Mouse (Mus musculus) adrenal gland, adult (tissue): Measurements from ENCODE around the gene 4930438A08Rik.
"Not testable (repeated sequence)": the region's sequence is repeated elsewhere in the genome, so short reads cannot be mapped to it uniquely, and the experiment has no call there.

Experiments
- DNase-seq, 2 experiments: peaks; one replicate each; pipeline ENCODE4 v3.0.0; 2022 to 2023; ENCODE audit warnings: low spot score in 1 of 2; ENCODE audit not compliant: inconsistent age in 2 of 2

4930438A08Rik gene

DNA sequence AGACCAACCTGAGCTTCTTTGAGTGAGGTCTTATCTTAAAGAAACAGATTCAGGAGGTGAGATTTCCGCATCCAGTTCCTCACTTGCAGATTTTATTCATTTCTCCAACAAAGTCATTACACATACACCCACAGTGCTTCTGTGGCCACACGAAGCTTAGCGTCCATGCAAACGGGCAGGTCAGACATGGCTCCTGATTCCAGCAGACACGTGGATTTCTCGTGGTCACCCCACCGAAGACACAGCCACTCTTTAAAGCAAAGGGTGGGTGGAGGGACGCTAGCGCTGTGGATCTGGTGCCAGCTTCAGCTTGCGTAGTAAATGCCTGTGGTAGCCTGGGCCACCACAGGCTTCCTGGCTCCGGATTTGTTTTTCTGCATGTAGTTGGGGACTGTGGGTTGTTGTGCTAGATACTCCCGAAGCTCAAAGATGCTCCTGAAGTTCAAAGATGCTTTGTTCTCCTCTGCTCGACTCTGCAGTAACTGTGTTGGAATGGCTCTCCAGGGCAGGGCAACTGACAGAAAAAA lies 7.4 kb downstream of the 4930438A08Rik start:
- DNase-seq: no peak

GRCm38 (mm10) chr11:58282518-58282917 lies 7.9 kb downstream of the 4930438A08Rik start:
- no peak for DNase-seq

- peak; percentile 47 to 60 for DNase-seq
Observed at GRCm38 (mm10) chr11:58289992-58290682, 15.5 kb downstream of the 4930438A08Rik start.

- DNase-seq: no peak
Observed at GRCm38 (mm10) chr11:58290812-58291211, 16.2 kb downstream of the 4930438A08Rik start.

DNA sequence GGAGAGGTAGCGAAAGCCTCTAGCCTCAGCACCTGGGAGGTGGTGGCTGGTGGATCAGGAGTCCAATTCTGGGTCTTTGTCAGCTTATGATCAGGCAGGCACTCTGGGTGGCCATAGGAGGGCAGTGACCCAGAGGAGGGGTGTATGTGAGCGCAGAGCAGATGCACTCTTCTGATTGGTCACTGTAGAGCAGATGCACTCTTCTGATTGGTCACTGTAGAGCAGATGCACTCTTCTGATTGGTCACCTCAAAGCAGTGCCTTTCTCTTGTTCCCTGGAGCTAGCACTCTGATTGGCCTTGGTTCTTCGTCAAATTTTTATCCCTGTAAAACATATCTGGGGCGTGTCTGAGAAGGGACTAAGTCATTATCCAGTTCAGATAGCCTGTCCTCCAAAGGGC lies 18.2 kb downstream of the 4930438A08Rik start:
- DNase-seq: no peak

- DNase-seq: no peak
Observed at GRCm38 (mm10) chr11:58297396-58297795, 22.8 kb downstream of the 4930438A08Rik start.

DNA sequence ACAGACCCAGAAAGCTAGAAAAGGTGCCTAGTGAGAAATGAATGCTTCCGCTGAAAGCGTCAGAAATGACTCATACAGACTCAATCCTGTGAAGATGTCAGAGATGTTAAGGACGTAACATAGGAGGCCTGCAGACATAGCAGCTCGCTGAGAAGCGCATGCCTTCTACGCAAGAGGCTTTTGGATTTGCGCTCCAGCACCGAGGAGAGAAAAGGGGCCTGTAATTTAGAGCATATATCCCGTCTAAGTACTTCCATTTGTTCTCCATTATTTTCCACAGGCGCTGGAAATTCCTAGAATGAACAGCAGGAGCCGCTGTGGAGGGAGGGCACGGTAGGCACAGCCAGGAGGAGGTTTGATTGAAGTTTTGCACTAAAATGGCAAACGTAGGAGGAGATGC lies 26.5 kb downstream of the 4930438A08Rik start:
- DNase-seq: peak; percentile 83 to 95

DNA sequence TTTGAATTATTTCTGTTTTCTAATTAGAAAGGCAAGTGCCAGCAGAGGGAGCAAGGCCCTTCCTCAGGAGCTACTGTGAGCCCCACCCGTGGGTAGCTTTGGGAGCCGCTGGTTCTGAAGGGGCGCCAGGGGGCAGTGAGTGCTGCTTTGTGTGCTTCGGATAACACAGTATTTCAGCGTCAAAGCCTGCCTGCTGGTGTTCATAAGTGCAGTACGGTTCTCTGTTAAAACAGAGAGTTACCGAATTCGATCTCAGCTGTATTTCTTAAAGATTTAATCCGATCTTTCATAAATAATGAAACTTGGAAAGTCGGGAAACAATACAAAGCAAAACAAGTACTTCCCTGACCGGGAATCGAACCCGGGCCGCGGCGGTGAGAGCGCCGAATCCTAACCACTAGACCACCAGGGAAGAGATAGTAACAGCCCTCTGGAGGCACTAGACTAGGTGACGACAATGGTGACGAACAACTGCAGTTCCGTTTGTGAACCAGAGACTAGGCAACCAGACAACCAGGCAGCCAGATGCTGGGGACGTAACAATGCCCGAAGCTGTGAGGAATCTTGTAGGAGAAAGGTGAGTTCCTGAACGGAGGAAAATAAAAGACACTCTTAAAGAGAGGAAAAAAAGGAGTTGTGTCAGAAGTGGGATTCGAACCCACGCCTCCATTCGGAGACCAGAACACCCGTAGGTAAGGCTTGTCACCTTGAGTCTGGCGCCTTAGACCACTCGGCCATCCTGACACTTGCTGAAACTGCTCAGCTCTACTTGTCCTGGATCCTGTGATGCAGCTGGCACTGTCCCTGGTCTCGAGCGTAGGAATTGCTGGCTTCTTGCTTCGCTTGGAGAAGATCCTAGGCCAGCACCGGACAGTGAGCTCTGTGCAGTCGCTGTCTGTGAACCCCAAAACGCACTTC lies 27.5 kb downstream of the 4930438A08Rik start:
- peak; percentile 99 to 100 for DNase-seq

DNA sequence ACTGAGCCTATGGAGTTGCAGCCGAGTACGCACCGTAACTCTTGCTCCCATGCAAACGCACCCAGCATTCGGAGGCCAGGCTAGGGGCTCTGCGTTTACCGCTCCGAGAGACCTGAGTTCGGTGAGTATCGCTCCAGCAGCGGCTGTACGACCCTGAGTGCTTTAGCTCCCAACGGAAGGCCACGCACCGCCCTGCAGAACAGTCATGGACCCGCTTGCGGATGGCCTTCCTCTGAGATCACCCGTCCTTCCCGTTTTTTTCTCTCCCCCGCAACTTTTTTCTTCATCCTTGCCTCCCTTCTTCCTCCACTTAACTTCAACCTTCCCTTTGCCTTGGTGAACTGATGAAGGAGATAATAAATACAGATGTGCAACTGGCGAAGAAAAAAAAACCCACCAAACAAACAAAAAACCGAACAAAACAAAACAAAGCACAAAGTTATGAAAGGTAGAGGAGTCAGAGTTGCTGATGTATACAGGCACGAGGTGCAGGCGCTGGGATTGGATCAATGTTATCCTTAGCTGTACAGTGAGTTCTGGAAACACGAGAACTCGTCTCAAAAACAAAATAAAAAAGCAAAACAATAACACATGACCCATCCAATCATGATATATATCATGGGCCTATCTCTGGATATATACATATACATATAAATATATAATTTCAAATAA lies 28.3 kb downstream of the 4930438A08Rik start:
- no peak for DNase-seq

DNA sequence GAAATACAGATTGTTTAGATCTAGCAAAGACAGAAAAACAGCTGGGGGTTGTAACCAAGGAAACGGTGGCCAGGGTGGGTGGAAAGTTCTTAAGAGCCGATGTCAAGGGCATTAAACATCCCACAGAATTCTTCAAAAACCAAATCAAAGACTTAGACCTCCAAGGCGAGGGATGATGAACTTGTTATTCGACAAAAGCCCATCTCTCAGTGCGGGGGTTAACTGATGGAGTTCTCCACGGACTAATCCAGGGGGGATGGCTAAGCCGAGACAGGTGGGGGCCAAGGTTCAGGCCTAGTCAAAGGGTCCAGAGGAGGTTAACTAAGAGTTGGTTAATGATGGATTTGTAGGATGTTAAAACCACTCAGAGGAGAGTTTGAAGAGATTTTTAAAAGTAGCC lies 29.0 kb downstream of the 4930438A08Rik start:
- no peak for DNase-seq

DNA sequence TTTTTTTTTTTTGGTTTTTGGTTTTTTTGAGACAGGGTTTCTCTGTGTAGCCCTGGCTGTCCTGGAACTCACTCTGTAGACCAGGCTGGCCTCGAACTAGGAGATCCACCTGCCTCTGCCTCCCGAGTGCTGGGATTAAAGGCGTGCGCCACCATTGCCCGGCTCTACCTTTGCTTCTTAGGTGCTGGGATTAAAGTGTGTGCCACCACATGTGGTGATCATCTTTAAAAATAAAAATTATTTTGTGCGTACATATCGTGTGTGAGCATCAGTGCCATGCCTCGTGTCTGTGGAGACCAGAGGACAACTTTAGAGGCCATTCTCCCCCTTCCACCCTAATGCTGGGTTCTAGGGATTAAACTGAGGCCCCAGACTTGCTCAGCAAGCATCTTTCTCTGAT lies 30.7 kb downstream of the 4930438A08Rik start:
- DNase-seq: not testable (repeated sequence)

DNA sequence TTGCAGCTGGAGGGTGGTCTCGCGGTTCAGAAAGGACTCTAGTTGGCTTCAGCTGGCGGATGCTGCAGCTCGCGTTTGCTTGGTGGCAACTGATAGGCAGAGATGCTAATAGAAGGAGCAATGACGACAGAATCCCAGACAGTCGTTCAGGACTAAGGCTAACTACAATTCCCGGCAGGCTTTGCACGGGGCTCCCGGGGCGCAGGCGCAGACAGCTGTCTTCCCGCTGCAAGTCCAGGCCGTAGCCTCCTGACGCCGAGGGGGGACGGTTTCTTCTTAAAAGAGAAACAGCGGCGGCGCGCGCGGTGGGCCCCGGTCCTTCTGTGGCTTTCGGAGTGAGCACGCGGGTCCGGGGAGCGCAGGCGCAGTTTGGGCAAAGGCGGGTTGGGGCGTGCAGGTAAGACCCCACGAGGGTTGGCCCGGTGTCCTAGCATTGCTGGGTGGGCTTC lies 32.3 kb downstream of the 4930438A08Rik start, which contains the start of gene Zfp692:
Zfp692 (plus strand) TSS at position 210 of the 449 bp plus-strand sequence.
- DNase-seq: peak; percentile 96 to 97

DNA sequence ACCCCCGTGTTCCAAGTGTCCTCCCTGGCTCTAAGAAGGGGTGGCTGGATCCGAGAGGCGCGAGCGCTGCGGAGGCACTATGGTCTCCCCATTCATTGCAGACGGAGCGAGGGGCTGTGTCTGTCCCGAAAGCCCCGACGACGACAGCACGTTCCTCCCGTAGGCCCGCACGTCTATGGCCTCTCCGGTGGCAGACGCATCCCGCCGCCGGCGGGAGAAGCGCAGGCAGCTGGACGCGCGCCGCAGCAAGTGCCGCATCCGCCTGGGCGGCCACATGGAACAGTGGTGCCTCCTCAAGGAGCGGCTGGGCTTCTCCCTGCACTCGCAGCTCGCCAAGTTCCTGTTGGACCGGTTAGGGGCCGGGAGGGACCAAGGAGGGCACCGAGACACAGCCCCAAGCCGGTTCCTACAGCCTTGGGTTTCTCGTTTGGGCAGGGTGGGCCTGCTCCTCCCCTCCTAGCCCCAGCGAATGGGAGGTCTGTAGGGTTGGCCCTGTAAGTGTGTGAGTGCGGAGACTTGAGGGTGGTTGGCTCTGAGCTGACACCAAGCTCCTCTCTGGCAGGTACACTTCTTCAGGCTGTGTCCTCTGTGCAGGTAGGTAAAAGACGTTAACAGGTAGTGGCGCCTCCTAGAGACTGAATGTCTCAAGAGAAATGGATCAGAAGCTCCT lies 32.9 kb downstream of the 4930438A08Rik start:
- peak; percentile 72 to 86 for DNase-seq

DNA sequence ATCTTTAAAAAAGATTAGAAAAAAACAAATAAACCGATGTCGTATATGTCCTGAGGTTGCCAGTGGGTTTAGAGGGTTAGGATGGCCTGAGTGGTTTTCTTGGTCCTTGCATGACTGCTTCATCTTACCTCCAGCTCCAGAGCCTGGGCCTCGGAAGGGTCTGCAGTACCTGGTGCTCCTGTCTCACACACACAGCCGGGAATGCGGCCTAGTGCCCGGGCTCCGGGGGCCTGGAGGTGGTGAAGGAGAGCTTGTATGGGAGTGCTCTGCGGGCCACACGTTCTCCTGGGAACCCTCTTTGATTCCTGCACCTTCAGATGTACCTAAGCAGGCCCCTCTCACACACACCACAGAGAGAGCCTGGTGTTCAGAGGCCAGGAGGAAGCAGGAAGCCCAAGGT lies 34.1 kb downstream of the 4930438A08Rik start:
- no peak for DNase-seq

GRCm38 (mm10) chr11:58314069-58314468 lies 39.5 kb downstream of the 4930438A08Rik start:
- DNase-seq: no peak

- no peak for DNase-seq
Observed at GRCm38 (mm10) chr11:58315536-58316168, 41.1 kb downstream of the 4930438A08Rik start.

GRCm38 (mm10) chr11:58316344-58316743 lies 41.7 kb downstream of the 4930438A08Rik start:
- no peak for DNase-seq

- DNase-seq: no peak
Observed at GRCm38 (mm10) chr11:58316768-58317390, 42.3 kb downstream of the 4930438A08Rik start.

DNA sequence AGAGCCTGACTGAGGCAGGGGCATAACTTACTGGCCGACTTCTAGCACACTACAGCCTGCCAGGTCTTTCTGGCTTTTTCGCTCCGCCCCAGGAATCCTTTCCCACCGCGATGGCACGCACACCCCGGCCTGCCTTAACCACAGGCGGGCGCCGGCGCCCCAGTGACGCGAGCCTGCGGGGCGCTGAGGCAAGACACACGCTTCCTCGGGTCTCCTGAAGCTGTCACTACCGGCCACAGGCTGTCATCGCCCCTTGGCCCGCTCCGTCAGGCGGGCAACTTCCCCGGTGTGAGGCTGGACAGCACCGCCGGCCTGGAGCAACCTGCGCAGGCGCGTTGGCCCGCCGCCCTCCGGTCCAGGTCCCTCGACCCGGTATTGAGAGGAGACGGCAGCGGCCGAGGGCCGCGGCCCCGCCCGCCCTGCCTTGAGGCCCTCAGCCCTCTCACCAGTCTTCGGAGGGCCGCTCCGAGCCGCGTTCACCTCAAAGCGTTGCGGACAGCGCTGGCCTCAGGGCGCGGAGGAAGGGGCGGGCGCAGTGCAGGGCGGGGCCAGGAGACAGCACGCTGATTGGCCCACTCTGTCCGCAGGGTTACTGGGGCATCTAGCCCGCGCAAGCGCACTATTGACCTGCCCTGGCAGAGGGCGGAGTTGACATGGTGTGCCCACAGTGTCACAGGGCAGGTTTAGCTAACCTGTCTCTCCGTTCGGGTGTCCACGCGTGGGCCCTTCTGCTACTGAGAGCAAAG lies 48.4 kb downstream of the 4930438A08Rik start:
- DNase-seq: peak; percentile 98 to 99
